Mouse (Mus musculus) forebrain, embryonic 11.5 days (tissue): ENCODE results near the gene Arhgef11. TPM values are rescaled to one million over a fixed set of nuclear protein-coding genes. Genes with fewer than 3 reads are reported as not detected.
A peak's percentile ranks its signal among the peaks of the same experiment; 100 is the strongest.

ENCODE experiments used
- ATAC-seq: fragments of 200-750 bp; cut with Nextera tagmentation; replicated peaks from 2 replicates; pipeline ENCODE4 v1.8.0; 2017; ENCODE audit warnings: moderate TSS enrichment; ENCODE audit not compliant: low FRiP score
- DNase-seq: peaks from one replicate; pipeline ENCODE4 v3.0.0-alpha.2; 2017; ENCODE audit warnings: low spot score
- H3K27ac ChIP-seq: fragments of 300-500 bp; sonication (generic); 2 replicates; pipeline ENCODE4 v1.5.1; 2014; ENCODE audit warnings: low read depth, low read length
- H3K27me3 ChIP-seq: fragments of 300-500 bp; sonication (generic); 2 replicates; pipeline ENCODE4 v1.6.1; 2014; ENCODE audit warnings: mild to moderate bottlenecking, low read length, mixed read lengths; ENCODE audit not compliant: control insufficient read depth, insufficient read depth
- H3K36me3 ChIP-seq: fragments of 300-500 bp; sonication (generic); 2 replicates; pipeline ENCODE4 v1.6.1; 2014; ENCODE audit warnings: mild to moderate bottlenecking, low read length, moderate library complexity, mixed read lengths; ENCODE audit not compliant: control insufficient read depth, insufficient read depth
- H3K4me1 ChIP-seq: fragments of 300-500 bp; sonication (generic); replicated peaks from 2 replicates; pipeline ENCODE4 v1.6.1; 2014; ENCODE audit warnings: low read length, mixed read lengths; ENCODE audit not compliant: control insufficient read depth, insufficient read depth
- H3K4me2 ChIP-seq: fragments of 300-500 bp; sonication (generic); 2 replicates; pipeline ENCODE4 v1.6.1; 2014; ENCODE audit warnings: low read depth, mild to moderate bottlenecking, low read length, moderate library complexity, mixed read lengths; ENCODE audit not compliant: severe bottlenecking
- H3K4me3 ChIP-seq: fragments of 300-500 bp; sonication (generic); 2 replicates; pipeline ENCODE4 v1.5.1; 2014; ENCODE audit warnings: low read depth, low read length
- H3K9ac ChIP-seq: fragments of 300-500 bp; sonication (generic); 2 replicates; pipeline ENCODE4 v1.6.1; 2014; ENCODE audit warnings: low read length
- H3K9me3 ChIP-seq: fragments of 300-500 bp; sonication (generic); 2 replicates; pipeline ENCODE4 v1.6.1; 2016; ENCODE audit warnings: low read length, mixed read lengths; ENCODE audit not compliant: control insufficient read depth
- WGBS: fragments of 180-500 bp; shearing (Covaris S2); extraction: QIAGEN DNeasy Blood & Tissue Kit; methylation state at CpG from one replicate; pipeline ENCODE4 v1.1.7; 2014; 5-methylcytosine and 5-hydroxymethylcytosine counted together
- polyA plus RNA-seq: library from polyadenylated mRNA; unstranded; fragments of >200 nt; fragmentation: Nextera tagmentation; extraction: Ambion mirVana; gene quantifications from 2 replicates; pipeline ENCODE4 v1.2.1, GENCODE M21; 2014

Gene Arhgef11
- polyA plus RNA-seq, 1 experiment from 2014 or later, result 20.1 TPM

GRCm38 (mm10) chr3:87768431-87768830, 151.1 kb downstream of the Arhgef11 start:
- Histone ChIP-seq H3K4me3 (peak overlapping the region; percentile 26), H3K9ac (peak overlapping the region; percentile 37; the same call in 1 of the 2 replicates), H3K4me2 (peak overlapping the region; percentile 45; the same call in 1 of the 2 replicates), H3K27me3 (peaks cover 11% of the 10 kb centered on the region; the same call in 1 of the 2 replicates), H3K9me3 (no peaks in the 10 kb centered on the region), H3K4me1 (peaks cover 7% of the 10 kb centered on the region; the same call in 1 of the 2 replicates), H3K27ac (no peak overlapping the region), H3K36me3 (no peaks in the 10 kb centered on the region)
- DNase-seq (no peak), ATAC-seq (no peak)
- WGBS, result 54% methylated on average over 6 of the region's 6 CpGs

GRCm38 (mm10) chr3:87768844-87769243, 151.5 kb downstream of the Arhgef11 start:
- Histone ChIP-seq H3K4me1 (peaks cover 7% of the 10 kb centered on the region; the same call in 1 of the 2 replicates), H3K27ac (no peak overlapping the region)

GRCm38 (mm10) chr3:87769506-87769905, 152.1 kb downstream of the Arhgef11 start:
- DNase-seq (no peak), ATAC-seq (no peak)
- H3K36me3 ChIP-seq, result no peaks in the 10 kb centered on the region
- peaks cover 4% of the 10 kb centered on the region; the same call in 1 of the 2 replicates for H3K4me1 ChIP-seq
- H3K27me3 ChIP-seq, result peaks cover 11% of the 10 kb centered on the region; the same call in 1 of the 2 replicates
- H3K9ac ChIP-seq, result no peak overlapping the region
- no peak overlapping the region for H3K4me2 ChIP-seq
- H3K9me3 ChIP-seq, result no peaks in the 10 kb centered on the region
- H3K4me3 ChIP-seq, result no peak overlapping the region
- no peak overlapping the region for H3K27ac ChIP-seq
- WGBS, result 76% methylated on average over 8 of the region's 8 CpGs

More at GRCm38 (mm10) chr3:87768844-87769243, 151.5 kb downstream of the Arhgef11 start:
- Histone ChIP-seq H3K27me3 (peaks cover 11% of the 10 kb centered on the region; the same call in 1 of the 2 replicates), H3K4me3 (peak overlapping the region; percentile 26), H3K9ac (peak overlapping the region; percentile 37), H3K36me3 (no peaks in the 10 kb centered on the region), H3K4me2 (peak overlapping the region; percentile 45; the same call in 1 of the 2 replicates), H3K9me3 (no peaks in the 10 kb centered on the region)
- DNase-seq (peak; percentile 88), ATAC-seq (no peak)
- 3% methylated on average over 35 of the region's 37 CpGs for WGBS

GRCm38 (mm10) chr3:87770280-87770679, 152.9 kb downstream of the Arhgef11 start:
- H3K4me1 ChIP-seq, result no peaks in the 10 kb centered on the region
- H3K4me2 ChIP-seq, result no peak overlapping the region
- no peaks in the 10 kb centered on the region for H3K36me3 ChIP-seq
- ATAC-seq (no peak), DNase-seq (no peak)
- H3K27me3 ChIP-seq, result peaks cover 11% of the 10 kb centered on the region; the same call in 1 of the 2 replicates
- no peak overlapping the region for H3K4me3 ChIP-seq
- H3K27ac ChIP-seq, result no peak overlapping the region
- H3K9me3 ChIP-seq, result no peaks in the 10 kb centered on the region
- no peak overlapping the region for H3K9ac ChIP-seq
- 0% methylated on average over 4 of the region's 4 CpGs for WGBS

GRCm38 (mm10) chr3:87771088-87771487, 153.7 kb downstream of the Arhgef11 start:
- no peak for ATAC-seq
- H3K27ac ChIP-seq, result no peak overlapping the region
- no peak for DNase-seq
- H3K36me3 ChIP-seq, result no peaks in the 10 kb centered on the region
- no peak overlapping the region for H3K4me2 ChIP-seq
- no peak overlapping the region for H3K9ac ChIP-seq
- no peaks in the 10 kb centered on the region for H3K4me1 ChIP-seq
- H3K9me3 ChIP-seq, result no peaks in the 10 kb centered on the region
- no peak overlapping the region for H3K4me3 ChIP-seq
- WGBS, result 54% methylated on average over 6 of the region's 6 CpGs
- H3K27me3 ChIP-seq, result peaks cover 11% of the 10 kb centered on the region; the same call in 1 of the 2 replicates

- H3K4me3 ChIP-seq, result no peak overlapping the region
- WGBS, result 58% methylated on average over 23 of the region's 23 CpGs
- no peak for ATAC-seq
- no peak for DNase-seq
- no peaks in the 10 kb centered on the region for H3K9me3 ChIP-seq
- H3K4me2 ChIP-seq, result no peak overlapping the region
- no peak overlapping the region for H3K27ac ChIP-seq
- no peaks in the 10 kb centered on the region for H3K36me3 ChIP-seq
- no peaks in the 10 kb centered on the region for H3K4me1 ChIP-seq
- 0 out of 2 replicates have a peak, but pooled peaks cover 2% of the 10 kb centered on the region for H3K27me3 ChIP-seq
- H3K9ac ChIP-seq, result no peak overlapping the region
These were observed 160.9 kb downstream of the Arhgef11 start for GRCm38 (mm10) chr3:87778283-87778682.

- Histone ChIP-seq H3K27me3 (0 out of 2 replicates have a peak, but pooled peaks cover 2% of the 10 kb centered on the region), H3K27ac (no peak overlapping the region), H3K4me3 (no peak overlapping the region), H3K9me3 (no peaks in the 10 kb centered on the region), H3K4me1 (no peaks in the 10 kb centered on the region), H3K9ac (no peak overlapping the region), H3K4me2 (no peak overlapping the region), H3K36me3 (no peaks in the 10 kb centered on the region)
- DNase-seq (no peak), ATAC-seq (no peak)
- 38% methylated on average over 2 of the region's 2 CpGs for WGBS
These were observed 161.7 kb downstream of the Arhgef11 start for GRCm38 (mm10) chr3:87779086-87779485.

GRCm38 (mm10) chr3:87783282-87784023, 166.1 kb downstream of the Arhgef11 start:
- DNase-seq, result no peak
- H3K9ac ChIP-seq, result no peak overlapping the region
- no peaks in the 10 kb centered on the region for H3K27me3 ChIP-seq
- H3K27ac ChIP-seq, result no peak overlapping the region
- H3K9me3 ChIP-seq, result no peaks in the 10 kb centered on the region
- no peak overlapping the region for H3K4me3 ChIP-seq
- H3K36me3 ChIP-seq, result no peaks in the 10 kb centered on the region
- WGBS, result 89% methylated on average over 25 of the region's 25 CpGs
- H3K4me1 ChIP-seq, result no peaks in the 10 kb centered on the region
- no peak for ATAC-seq
- no peak overlapping the region for H3K4me2 ChIP-seq
